Mouse (Mus musculus) cerebellum, adult 18-20 months (tissue): ENCODE measurements around the gene Ccna2.
"Not testable (repeated sequence)": the region's sequence is repeated elsewhere in the genome, so short reads cannot be mapped to it uniquely, and the experiment has no call there.

Source experiments
- DNase-seq, 2 experiments: peaks; one replicate each; pipeline ENCODE4 v3.0.0; 2021

Gene Ccna2

GRCm38 (mm10) chr3:36571827-36572378, at the start of gene Ccna2:
TSS of gene Ccna2 (minus strand) at chr3:36572150.
- peak; percentile 97 to 98 for DNase-seq

DNA sequence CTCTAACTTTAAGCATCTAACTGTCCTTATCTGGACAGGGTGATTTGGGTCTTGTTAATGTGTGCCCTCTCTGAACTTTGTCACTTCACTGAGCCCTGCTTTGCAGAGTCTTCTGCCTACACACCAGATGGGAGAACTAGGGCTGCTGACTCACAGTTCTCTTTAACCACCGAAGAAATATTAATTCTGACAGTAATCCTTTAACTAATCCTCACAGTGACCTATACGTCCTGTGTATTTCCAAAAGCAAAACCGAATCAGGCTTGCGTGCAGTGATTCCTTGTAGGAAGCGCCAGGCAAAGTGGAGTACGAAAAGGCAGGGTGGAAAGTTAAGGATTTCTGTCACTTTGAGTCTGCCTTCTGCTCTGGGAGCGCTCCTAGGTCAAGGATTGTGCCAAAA, 46.2 kb upstream of the Ccna2 start:
- no peak for DNase-seq

- peak; percentile 28 to 48 for DNase-seq
Observed at GRCm38 (mm10) chr3:36613908-36614255, 41.9 kb upstream of the Ccna2 start.

DNA sequence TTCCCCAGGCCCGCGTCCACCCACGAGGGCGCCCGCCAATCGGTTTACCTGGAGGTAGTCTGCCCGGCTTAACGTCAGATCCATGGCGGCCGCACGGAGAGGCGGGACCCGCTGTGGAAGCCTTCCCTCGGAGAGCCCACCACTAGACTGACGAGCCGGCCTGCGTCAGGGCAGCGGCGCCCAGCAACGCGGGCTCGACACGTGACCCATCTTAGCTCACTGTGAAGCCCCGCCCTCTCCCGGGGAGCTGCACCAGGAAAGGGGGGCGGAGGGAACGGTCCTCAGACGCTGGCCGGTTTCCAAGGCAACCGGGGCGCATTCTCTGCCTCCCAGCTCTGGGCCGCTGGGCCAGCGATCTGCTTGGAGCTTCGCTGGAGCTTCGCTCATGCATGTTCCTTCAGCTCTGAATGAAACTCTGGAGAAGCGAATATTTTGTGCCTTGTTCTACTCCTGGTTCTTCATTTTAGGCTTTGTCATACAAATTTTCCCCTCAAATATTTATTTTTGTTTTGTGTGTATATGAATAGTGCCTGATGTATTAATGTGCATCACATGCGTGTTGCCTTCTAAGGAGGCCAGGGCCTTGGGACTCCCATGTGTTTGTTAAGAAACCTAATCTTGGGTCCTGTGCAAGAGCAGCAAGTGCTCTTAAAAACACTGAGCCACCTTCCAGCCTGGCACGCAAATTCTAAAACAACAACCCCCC, 41.4 kb upstream of the Ccna2 start, which contains the start of gene Bbs7:
TSS of gene Bbs7 (minus strand) at position 276 of the 706 bp plus-strand sequence.
- DNase-seq = peak; percentile 94

GRCm38 (mm10) chr3:36612687-36613086, 40.7 kb upstream of the Ccna2 start:
- DNase-seq = peak; percentile 9 to 24

GRCm38 (mm10) chr3:36605894-36606783, 34.2 kb upstream of the Ccna2 start:
- no peak for DNase-seq

- not testable (repeated sequence) for DNase-seq
Observed at GRCm38 (mm10) chr3:36599773-36600172, 27.8 kb upstream of the Ccna2 start.

DNA sequence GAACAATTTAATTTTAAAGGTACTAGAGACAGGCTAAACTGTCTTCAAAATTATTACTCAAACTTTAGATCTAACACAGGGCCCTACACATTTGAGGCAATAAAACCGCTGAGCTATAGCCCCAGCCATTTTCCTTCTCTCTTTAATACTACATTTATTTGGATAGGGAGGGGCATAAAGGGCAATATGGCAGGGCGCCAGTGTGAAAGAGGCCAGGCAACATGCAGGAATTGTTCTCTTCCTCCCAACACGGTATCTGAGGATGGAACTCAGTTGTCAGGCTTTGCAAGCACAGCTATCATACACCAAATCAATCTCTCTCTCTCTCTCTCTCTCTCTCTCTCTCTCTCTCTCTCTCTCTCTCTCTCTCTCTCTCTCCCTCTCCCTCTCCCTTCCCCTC, 26.9 kb upstream of the Ccna2 start:
- DNase-seq = no peak

GRCm38 (mm10) chr3:36571361-36571826, 556 bp downstream of the Ccna2 start:
- DNase-seq = no peak

- DNase-seq = no peak
Observed at GRCm38 (mm10) chr3:36569836-36570235, 2.1 kb downstream of the Ccna2 start.

- no peak for DNase-seq
Observed at GRCm38 (mm10) chr3:36563666-36564065, 8.3 kb downstream of the Ccna2 start.

DNA sequence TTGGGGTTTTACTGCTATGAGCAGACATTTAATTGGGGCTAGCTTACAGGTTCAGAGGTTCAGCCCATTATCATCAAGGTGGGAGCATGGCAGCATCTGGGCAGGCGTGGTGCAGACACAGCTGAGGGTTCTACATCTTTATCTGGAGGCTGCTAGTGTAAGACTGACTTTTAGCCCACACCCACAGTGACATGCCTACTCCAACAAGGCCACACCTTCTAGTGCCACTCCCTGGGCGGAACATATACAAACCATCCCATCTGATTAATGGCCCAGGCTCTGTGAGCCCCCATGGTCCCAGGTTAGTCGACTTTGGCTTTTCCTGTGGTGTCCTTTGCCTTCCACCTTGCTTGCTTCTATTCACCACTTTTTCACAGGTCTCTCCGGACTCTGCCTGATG, 12.3 kb downstream of the Ccna2 start:
- DNase-seq = no peak

- no peak for DNase-seq
Observed at GRCm38 (mm10) chr3:36557601-36558000, 14.3 kb downstream of the Ccna2 start.

DNA sequence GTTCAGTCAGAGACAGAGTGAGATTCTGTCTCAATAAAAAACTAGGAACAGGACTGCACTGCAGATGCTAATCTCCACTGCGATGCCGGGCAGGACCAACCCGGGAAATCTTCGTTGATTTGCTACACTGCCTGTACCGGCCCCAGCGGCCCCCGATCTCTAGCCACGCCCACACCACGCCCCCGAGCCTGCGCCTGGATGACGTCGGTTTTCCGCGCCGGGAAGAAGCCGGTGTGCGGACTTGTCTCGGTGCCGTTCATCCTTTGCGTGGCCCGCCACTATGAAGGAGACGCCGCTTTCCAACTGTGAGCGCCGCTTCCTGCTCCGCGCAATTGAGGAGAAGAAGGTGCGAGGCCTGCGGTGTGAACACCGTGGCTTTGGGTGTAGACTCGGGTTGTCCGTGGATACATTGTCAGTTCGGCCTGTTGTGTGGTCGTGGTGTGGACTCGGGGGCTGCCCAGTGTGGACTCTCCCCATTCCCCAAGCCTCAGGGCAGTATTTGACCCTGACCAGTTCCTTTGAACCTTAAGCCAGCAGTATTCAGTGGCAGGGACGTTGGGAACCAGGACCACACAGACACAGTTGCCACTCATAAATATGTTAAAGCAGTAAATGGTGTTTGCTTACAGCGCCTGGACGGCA, 19.4 kb downstream of the Ccna2 start, which contains the start of gene Exosc9:
TSS of gene Exosc9 (plus strand) at position 201 of the 642 bp plus-strand sequence.
- peak; percentile 94 to 98 for DNase-seq

DNA sequence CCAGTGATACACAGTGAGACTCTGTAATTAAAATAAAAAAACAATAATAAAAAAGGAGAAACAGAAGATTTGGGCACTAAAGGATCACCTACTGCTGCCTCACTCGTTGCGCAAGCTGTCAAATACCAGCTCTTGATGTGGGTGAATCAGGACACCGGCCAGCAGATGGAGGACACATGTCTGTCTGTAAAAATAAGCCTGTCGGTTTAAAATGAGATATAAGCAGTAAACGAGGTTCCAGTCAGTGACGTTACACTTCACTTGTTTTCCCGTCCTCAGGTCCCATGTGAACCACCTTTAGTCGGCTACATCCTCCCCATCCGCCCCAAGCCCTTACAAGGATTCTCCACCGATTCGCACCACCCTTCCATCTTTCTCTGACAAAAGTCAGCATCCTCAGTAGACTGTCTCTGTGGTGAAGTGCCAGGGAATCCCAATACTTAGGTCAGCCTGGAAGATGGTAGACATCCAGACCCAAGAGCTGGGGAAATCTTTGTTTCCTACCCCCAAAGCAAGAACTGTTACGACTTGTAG, 20.0 kb downstream of the Ccna2 start:
- peak in 1 of 2 experiments; percentile 39 for DNase-seq

GRCm38 (mm10) chr3:36551343-36551742, 20.6 kb downstream of the Ccna2 start:
- DNase-seq = peak; percentile 16 to 39

DNA sequence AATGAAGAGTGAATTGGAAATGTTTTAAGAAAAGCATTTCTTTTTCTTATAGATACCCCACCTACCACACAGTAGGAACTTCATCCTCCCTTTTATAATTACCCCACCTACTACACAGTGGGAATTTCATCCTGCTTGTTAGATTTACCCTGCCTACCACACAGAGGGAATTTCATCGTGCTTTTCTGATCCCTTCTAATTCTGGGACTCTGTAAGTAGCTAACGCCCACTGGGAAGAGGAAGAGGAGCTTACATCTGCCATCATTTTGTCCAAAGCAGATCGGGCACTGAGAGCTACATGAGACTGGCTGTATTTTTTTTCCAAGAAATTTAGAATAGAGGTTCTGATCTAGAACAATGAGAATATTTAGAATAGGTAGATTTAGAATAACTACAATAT, 27.0 kb downstream of the Ccna2 start:
- DNase-seq = no peak

DNA sequence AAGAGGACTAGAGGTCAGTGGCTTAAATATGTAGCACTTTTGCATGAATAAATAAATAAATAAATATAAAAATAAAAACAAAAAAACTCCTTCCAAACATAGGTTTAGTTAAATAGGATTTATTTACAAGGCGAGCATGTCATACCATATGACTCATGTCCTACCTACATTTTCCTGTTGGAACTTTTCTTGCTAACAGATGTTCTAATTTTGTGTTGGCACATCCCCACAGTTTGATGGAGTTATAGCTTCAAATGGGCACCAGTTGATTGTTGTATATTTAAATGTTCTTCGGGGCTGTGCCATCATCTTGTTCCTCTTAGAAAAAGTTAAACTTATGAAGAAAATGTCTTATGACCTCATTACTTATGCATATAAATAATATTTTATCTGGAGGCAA, 30.6 kb downstream of the Ccna2 start:
- DNase-seq = no peak

GRCm38 (mm10) chr3:36540756-36541155, 31.2 kb downstream of the Ccna2 start:
- no peak for DNase-seq

- DNase-seq = no peak
Observed at GRCm38 (mm10) chr3:36537701-36538470, 34.1 kb downstream of the Ccna2 start.

DNA sequence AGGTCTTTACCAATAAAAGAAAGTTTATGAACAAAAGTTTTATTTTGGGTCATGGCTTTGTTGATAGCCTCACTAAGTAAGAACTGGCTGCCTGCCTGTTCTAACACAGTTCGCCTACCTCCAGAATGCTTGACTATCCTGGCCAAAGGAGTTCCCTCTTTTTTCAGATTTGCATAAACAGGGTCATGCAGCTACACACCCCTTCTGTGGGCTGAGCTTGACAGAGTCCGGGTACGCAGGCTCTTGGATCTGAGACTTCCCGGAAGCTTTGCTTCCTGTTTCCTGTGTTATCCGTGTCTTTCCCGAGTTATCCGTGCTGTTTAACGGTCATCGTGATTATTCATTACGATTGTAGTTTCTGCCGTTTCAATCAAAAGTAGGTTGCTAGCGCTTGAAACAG, 35.9 kb downstream of the Ccna2 start:
- no peak for DNase-seq

- no peak for DNase-seq
Observed at GRCm38 (mm10) chr3:36533201-36533672, 38.7 kb downstream of the Ccna2 start.
